Mouse (Mus musculus): Measurements from ENCODE around the gene Gm44511.
"Not testable (repeated sequence)": the region's sequence is repeated elsewhere in the genome, so short reads cannot be mapped to it uniquely, and the experiment has no call there.

The Gm44511 gene

GRCm38 (mm10) chr6:128800696-128801095 lies 25.4 kb downstream of the Gm44511 start:
- DNase-seq (ENCODE audit: low read depth, low spot score), result peak; percentile 52

- DNase-seq (ENCODE audit: low read depth, low spot score), result peak; percentile 83
Measured at GRCm38 (mm10) chr6:128799896-128800270, 26.2 kb downstream of the Gm44511 start.

- DNase-seq (ENCODE audit: low read depth, low spot score), result peak; percentile 83
Measured at GRCm38 (mm10) chr6:128799144-128799895, 26.8 kb downstream of the Gm44511 start.

- DNase-seq (ENCODE audit: low read depth, low spot score), result peak; percentile 66
Measured at GRCm38 (mm10) chr6:128798772-128799143, 27.4 kb downstream of the Gm44511 start.

GRCm38 (mm10) chr6:128797936-128798771 lies 28.0 kb downstream of the Gm44511 start:
- peak; percentile 68 for DNase-seq (ENCODE audit: low read depth, low spot score)

GRCm38 (mm10) chr6:128797185-128797905 lies 28.8 kb downstream of the Gm44511 start:
- peak; percentile 56 for DNase-seq (ENCODE audit: low read depth, low spot score)

- peak; percentile 78 for DNase-seq (ENCODE audit: low read depth, low spot score)
Measured at GRCm38 (mm10) chr6:128796321-128796955, 29.7 kb downstream of the Gm44511 start.

- DNase-seq (ENCODE audit: low read depth, low spot score), result no peak
Measured at GRCm38 (mm10) chr6:128793734-128794133, 32.4 kb downstream of the Gm44511 start.

GRCm38 (mm10) chr6:128790491-128790994 lies 35.6 kb downstream of the Gm44511 start:
- DNase-seq (ENCODE audit: low read depth, low spot score), result not testable (repeated sequence)

GRCm38 (mm10) chr6:128789115-128789514 lies 37.0 kb downstream of the Gm44511 start, which contains the start of gene Klrb1c:
Gene Klrb1c, minus strand, starts transcription at chr6:128789215.
- peak; percentile 1 for DNase-seq (ENCODE audit: low read depth, low spot score)

- DNase-seq (ENCODE audit: low read depth, low spot score), result no peak
Measured at GRCm38 (mm10) chr6:128788517-128788916, 37.6 kb downstream of the Gm44511 start.

GRCm38 (mm10) chr6:128786396-128786795 lies 39.7 kb downstream of the Gm44511 start:
- not testable (repeated sequence) for DNase-seq (ENCODE audit: low read depth, low spot score)

GRCm38 (mm10) chr6:128769481-128770253 lies 56.4 kb downstream of the Gm44511 start:
- DNase-seq (ENCODE audit: low read depth, low spot score), result peak; percentile 77

- DNase-seq (ENCODE audit: low read depth, low spot score), result no peak
Measured at GRCm38 (mm10) chr6:128768047-128768446, 58.1 kb downstream of the Gm44511 start.

- DNase-seq (ENCODE audit: low read depth, low spot score), result peak; percentile 91
Measured at GRCm38 (mm10) chr6:128766486-128767254, 59.4 kb downstream of the Gm44511 start.

GRCm38 (mm10) chr6:128765211-128765610 lies 60.9 kb downstream of the Gm44511 start:
- peak; percentile 52 for DNase-seq (ENCODE audit: low read depth, low spot score)

GRCm38 (mm10) chr6:128764598-128764997 lies 61.5 kb downstream of the Gm44511 start:
- DNase-seq (ENCODE audit: low read depth, low spot score), result no peak

- peak; percentile 97 for DNase-seq (ENCODE audit: low read depth, low spot score)
Measured at GRCm38 (mm10) chr6:128763736-128764523, 62.2 kb downstream of the Gm44511 start.
